Mouse (Mus musculus) testis, adult 2 months (tissue): ENCODE data around the gene Ceacam10. TPM values are rescaled to one million over a fixed set of nuclear protein-coding genes. Genes with fewer than 3 reads are reported as not detected.
"Not testable (repeated sequence)": the region's sequence is repeated elsewhere in the genome, so short reads cannot be mapped to it uniquely, and the experiment has no call there.

ENCODE experiments used
- H3K27ac ChIP-seq: fragments of 200-500 bp; 2 replicates; pipeline ENCODE4 v1.5.1; 2012; ENCODE audit warnings: low read depth, low read length; ENCODE audit not compliant: control insufficient read depth, insufficient read depth
- H3K27me3 ChIP-seq: fragments of 200-500 bp; 2 replicates; pipeline ENCODE4 v1.6.1; 2012; ENCODE audit warnings: mild to moderate bottlenecking, low read length, moderate library complexity; ENCODE audit not compliant: control insufficient read depth, insufficient read depth
- H3K36me3 ChIP-seq: fragments of 200-500 bp; 2 replicates; pipeline ENCODE4 v1.6.1; 2012; ENCODE audit warnings: mild to moderate bottlenecking, low read length; ENCODE audit not compliant: control insufficient read depth, insufficient read depth
- H3K4me1 ChIP-seq: fragments of 200-500 bp; 2 replicates; pipeline ENCODE4 v1.6.1; 2012; ENCODE audit warnings: low read length; ENCODE audit not compliant: control insufficient read depth, insufficient read depth
- H3K4me3 ChIP-seq: fragments of 200-500 bp; 2 replicates; pipeline ENCODE4 v1.5.1; 2012; ENCODE audit warnings: low read depth, mild to moderate bottlenecking, low read length, moderate library complexity, mixed read lengths; ENCODE audit not compliant: control insufficient read depth
- CTCF ChIP-seq: fragments of 200-500 bp; IDR thresholded peaks from 2 replicates; pipeline ENCODE4 v1.5.1; 2012; ENCODE audit warnings: low read depth, mild to moderate bottlenecking, inconsistent platforms, low read length, moderate library complexity; ENCODE audit not compliant: control insufficient read depth, insufficient read depth, insufficient replicate concordance
- POLR2A ChIP-seq: fragments of 200-500 bp; IDR thresholded peaks from 2 replicates; pipeline ENCODE4 v1.6.1; 2012; ENCODE audit warnings: low read depth, mild to moderate bottlenecking, inconsistent platforms, low read length, moderate library complexity; ENCODE audit not compliant: control insufficient read depth
- polyA plus RNA-seq: library from polyadenylated mRNA; depleted of rRNA; stranded (reverse); fragments of >200 nt; gene quantifications from 2 replicates; pipeline ENCODE4 v1.2.3, GENCODE M21; 2012; rRNA removed

Gene Ceacam10
- polyA plus RNA-seq, result 0.38 and 63.4 TPM in 2 replicates

DNA sequence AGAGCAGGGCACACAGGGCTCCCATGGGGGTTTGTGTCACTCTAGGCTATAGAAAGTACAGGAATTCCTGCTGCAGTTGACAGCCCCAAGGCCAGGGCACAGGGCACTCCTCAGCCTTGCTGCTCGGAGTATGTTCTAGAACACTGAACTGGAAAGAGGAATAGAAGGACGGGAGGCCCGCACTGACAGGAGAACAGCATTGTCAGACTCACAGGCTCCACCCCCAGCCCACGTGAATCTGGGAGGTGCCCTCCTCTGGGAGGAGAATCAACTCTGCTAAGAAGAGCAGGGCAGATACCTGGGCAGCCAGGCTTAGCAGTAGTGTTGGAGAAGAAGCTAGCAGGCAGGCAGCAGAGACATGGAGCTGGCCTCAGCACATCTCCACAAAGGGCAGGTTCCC is at the start of gene Ceacam10:
TSS of gene Ceacam10 (plus strand) at position 289 of the 400 bp plus-strand sequence.
- H3K36me3 ChIP-seq, H3K4me1 ChIP-seq, H3K4me3 ChIP-seq, H3K27me3 ChIP-seq, H3K27ac ChIP-seq: not testable (repeated sequence)

GRCm38 (mm10) chr7:24735970-24736670 is 40.9 kb upstream of the Ceacam10 start:
- peaks cover 8% of the 10 kb centered on the region for H3K4me1 ChIP-seq
- no peak overlapping the region; the same call in 1 of the 2 replicates for H3K4me3 ChIP-seq
- no peak overlapping the region for H3K27ac ChIP-seq
- H3K27me3 ChIP-seq, result no peaks in the 10 kb centered on the region
- H3K36me3 ChIP-seq, result no peaks in the 10 kb centered on the region
- no peak for TF ChIP-seq POLR2A

- no peaks in the 10 kb centered on the region for H3K4me1 ChIP-seq
- TF ChIP-seq CTCF (no peak), POLR2A (no peak)
- H3K27ac ChIP-seq, result no peak overlapping the region
These were observed 26.3 kb upstream of the Ceacam10 start for GRCm38 (mm10) chr7:24750695-24751094.

GRCm38 (mm10) chr7:24751610-24752009 is 25.4 kb upstream of the Ceacam10 start:
- TF ChIP-seq CTCF (no peak), POLR2A (no peak)

More at GRCm38 (mm10) chr7:24750695-24751094, 26.3 kb upstream of the Ceacam10 start:
- H3K36me3 ChIP-seq, result no peaks in the 10 kb centered on the region
- H3K4me3 ChIP-seq, result no peak overlapping the region
- no peaks in the 10 kb centered on the region for H3K27me3 ChIP-seq

DNA sequence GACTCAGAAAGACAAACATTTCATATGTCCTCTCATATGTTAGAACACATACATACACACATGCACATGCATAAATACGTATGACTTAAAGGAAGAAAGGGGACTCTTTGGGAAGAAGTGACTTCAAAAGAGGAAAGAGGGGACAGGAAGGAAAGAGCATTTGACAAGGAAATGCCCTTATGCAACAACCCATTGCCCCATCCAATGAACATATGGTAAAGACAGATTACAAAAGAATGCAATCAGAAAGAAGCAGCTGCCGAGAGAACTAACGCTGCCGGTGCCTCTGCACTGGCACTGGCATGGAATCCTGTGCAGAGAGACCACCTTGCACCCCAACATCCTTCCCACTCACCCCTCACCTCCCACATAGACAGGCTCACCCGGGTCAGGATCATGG is 23.5 kb upstream of the Ceacam10 start:
- H3K36me3 ChIP-seq, result no peaks in the 10 kb centered on the region
- no peaks in the 10 kb centered on the region for H3K27me3 ChIP-seq
- H3K27ac ChIP-seq, result no peak overlapping the region
- no peak overlapping the region for H3K4me3 ChIP-seq
- H3K4me1 ChIP-seq, result no peaks in the 10 kb centered on the region
- TF ChIP-seq CTCF (no peak), POLR2A (no peak)

More at GRCm38 (mm10) chr7:24751610-24752009, 25.4 kb upstream of the Ceacam10 start:
- Histone ChIP-seq H3K27me3 (no peaks in the 10 kb centered on the region), H3K4me1 (no peaks in the 10 kb centered on the region), H3K27ac (no peak overlapping the region), H3K36me3 (no peaks in the 10 kb centered on the region), H3K4me3 (no peak overlapping the region)

DNA sequence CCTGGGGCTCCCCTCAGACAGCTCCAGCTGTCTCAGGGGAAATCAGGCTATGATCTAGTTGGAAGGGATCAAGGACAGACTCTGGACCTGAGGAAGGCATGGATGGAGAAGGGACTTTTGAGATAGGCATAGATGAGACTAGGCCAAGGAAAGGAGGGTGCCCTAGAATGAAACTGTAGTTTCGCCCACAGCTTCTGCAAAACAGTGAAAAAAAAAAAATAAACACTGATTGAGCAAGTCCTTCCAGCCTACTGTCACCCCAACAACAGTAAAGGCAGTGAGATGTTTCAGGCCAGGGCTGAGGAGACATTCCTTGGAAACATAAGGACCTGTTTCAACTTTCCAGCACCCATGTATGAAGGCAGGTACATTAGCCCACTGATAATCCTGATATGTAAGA is 18.5 kb upstream of the Ceacam10 start:
- TF ChIP-seq CTCF, result no peak
- TF ChIP-seq POLR2A, result no peak
- no peaks in the 10 kb centered on the region for H3K4me1 ChIP-seq

DNA sequence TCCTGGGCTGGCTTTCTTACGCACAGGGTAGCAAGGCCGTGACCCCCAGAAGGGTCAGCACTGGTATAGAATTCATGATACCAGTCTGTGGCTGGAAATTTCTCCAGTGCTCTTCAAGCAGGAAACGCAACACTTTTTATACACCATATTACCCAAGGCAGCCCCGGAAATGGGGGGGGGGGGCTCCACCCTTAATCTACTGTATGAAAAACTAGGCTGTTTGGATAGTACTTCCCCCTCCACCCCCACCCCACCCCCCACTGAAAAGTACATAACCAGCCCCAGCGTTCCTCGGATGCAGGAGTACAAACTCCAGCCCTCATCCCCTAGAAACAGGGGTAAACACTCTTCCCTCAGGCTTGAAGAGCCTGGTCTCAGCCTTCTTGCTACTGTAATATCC is 16.8 kb upstream of the Ceacam10 start, which contains the start of gene Cd177:
TSS of gene Cd177 (minus strand) at position 101 of the 400 bp plus-strand sequence.
- Histone ChIP-seq H3K27me3 (no peaks in the 10 kb centered on the region), H3K4me3 (no peak within 1 kb of the TSS), H3K4me1 (no peaks in the 10 kb centered on the region), H3K36me3 (no peaks in the 10 kb centered on the region), H3K27ac (no peak within 1 kb of the TSS)
- TF ChIP-seq POLR2A, result no peak
- TF ChIP-seq CTCF, result no peak

More for the DNA sequence above, 18.5 kb upstream of the Ceacam10 start:
- H3K27me3 ChIP-seq, result no peaks in the 10 kb centered on the region
- no peak overlapping the region for H3K4me3 ChIP-seq
- no peaks in the 10 kb centered on the region for H3K36me3 ChIP-seq
- no peak overlapping the region for H3K27ac ChIP-seq

DNA sequence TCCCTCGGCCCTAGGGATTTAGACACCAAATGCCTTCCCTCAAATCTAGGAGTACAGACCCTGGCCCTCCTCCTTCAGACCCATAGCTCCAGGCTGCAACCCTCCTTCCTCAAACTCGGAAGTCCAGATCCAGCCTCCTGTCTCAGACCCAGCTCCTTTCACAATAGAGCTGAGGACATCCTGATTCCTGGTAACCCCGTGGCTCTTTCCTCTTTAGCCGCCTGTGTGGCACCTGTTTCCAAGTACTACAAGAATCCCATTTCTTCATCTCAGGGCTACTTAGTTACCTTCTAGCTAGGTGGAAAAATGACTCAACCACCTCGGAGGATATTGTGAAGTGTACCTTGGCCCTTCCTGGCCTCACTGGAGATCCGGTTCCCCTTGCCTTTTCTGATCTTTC is 15.8 kb upstream of the Ceacam10 start:
- no peak for TF ChIP-seq POLR2A
- TF ChIP-seq CTCF, result no peak

More for the DNA sequence above, 15.8 kb upstream of the Ceacam10 start:
- Histone ChIP-seq H3K27me3 (no peaks in the 10 kb centered on the region), H3K27ac (no peak overlapping the region), H3K4me3 (no peak overlapping the region), H3K36me3 (no peaks in the 10 kb centered on the region), H3K4me1 (no peaks in the 10 kb centered on the region)
